8 mouse cellular contexts compared by ENCODE assay signal in the genomic region with DNA sequence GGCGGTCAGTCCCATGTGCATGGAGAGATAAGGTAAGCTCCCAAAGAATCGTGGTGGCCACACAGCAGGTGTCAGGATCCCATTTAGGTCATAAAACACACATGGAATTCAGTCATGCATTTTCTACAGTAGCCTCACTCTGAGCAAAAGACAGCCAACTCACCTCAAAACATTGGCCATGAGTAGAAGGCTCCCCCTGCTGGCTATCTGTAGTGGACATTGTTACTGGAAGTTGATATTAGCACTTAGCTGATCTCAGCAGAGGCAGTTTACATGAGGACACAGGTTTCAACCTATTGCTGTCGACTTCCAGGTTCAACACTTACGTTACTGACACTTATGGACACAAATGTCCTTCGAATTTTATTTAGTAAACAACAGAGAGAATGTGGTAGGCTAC. TPM values are rescaled to one million over a fixed set of nuclear protein-coding genes. Genes with fewer than 3 reads are reported as not detected.
A peak's percentile ranks its signal among the peaks of the same experiment; 100 is the strongest.
DNase-seq lines count a peak whose midpoint lies in the region; ATAC-seq and TF ChIP-seq lines count a peak whose summit lies in the region.

No protein-coding gene starts in this region.

- no peak overlapping the region for H3K9ac ChIP-seq in forebrain, embryonic 14.5 days (ENCODE audit: low read length)
- no peak overlapping the region for H3K9ac ChIP-seq in intestine, embryonic 16.5 days (ENCODE audit: low read depth, low read length)

- H3K4me2 ChIP-seq in forebrain, embryonic 14.5 days (ENCODE audit: low read length), result no peak overlapping the region
- H3K4me2 ChIP-seq in intestine, embryonic 16.5 days (ENCODE audit: low read depth, low read length), result no peak overlapping the region

- no peak overlapping the region for H3K4me3 ChIP-seq in forebrain, embryonic 14.5 days (ENCODE audit: low read depth, low read length)
- H3K4me3 ChIP-seq in intestine, embryonic 16.5 days (ENCODE audit: low read length), result no peak overlapping the region
- H3K4me3 ChIP-seq in left cerebral cortex, adult 2 months, result no peak overlapping the region
- no peak overlapping the region for H3K4me3 ChIP-seq in small intestine, adult 2 months (ENCODE audit: low read depth, low read length)

- peaks cover 12% of the 10 kb centered on the region for H3K36me3 ChIP-seq in forebrain, embryonic 14.5 days (ENCODE audit: control insufficient read depth, insufficient read depth, low read length)
- H3K36me3 ChIP-seq in intestine, embryonic 16.5 days (ENCODE audit: control insufficient read depth, insufficient read depth, low read length), result no peaks in the 10 kb centered on the region
- peaks cover 5% of the 10 kb centered on the region for H3K36me3 ChIP-seq in small intestine, adult 2 months (ENCODE audit: control insufficient read depth, insufficient read depth, low read length)

- H3K27me3 ChIP-seq in forebrain, embryonic 14.5 days (replicated peaks; ENCODE audit: control insufficient read depth, insufficient read depth, low read length), result peaks cover 10% of the 10 kb centered on the region
- H3K27me3 ChIP-seq in intestine, embryonic 16.5 days (replicated peaks; ENCODE audit: control insufficient read depth, insufficient read depth, low read length), result peaks cover 9% of the 10 kb centered on the region; the same call in 1 of the 2 replicates
- peaks cover 5% of the 10 kb centered on the region for H3K27me3 ChIP-seq in small intestine, adult 2 months (ENCODE audit: control insufficient read depth, insufficient read depth, low read length)

- no peaks in the 10 kb centered on the region for H3K4me1 ChIP-seq in forebrain, embryonic 14.5 days (ENCODE audit: control insufficient read depth, insufficient read depth, low read length)
- no peaks in the 10 kb centered on the region for H3K4me1 ChIP-seq in intestine, embryonic 16.5 days (ENCODE audit: control insufficient read depth, insufficient read depth, low read length)
- no peaks in the 10 kb centered on the region for H3K4me1 ChIP-seq in small intestine, adult 2 months (ENCODE audit: control insufficient read depth, insufficient read depth, insufficient read length, low read length)

- H3K27ac ChIP-seq in forebrain, embryonic 14.5 days (ENCODE audit: low read depth, low read length), result no peak overlapping the region
- H3K27ac ChIP-seq in intestine, embryonic 16.5 days (ENCODE audit: low read length), result no peak overlapping the region
- no peak overlapping the region for H3K27ac ChIP-seq in left cerebral cortex, adult 2 months
- H3K27ac ChIP-seq in small intestine, adult 2 months (ENCODE audit: insufficient read depth, low read depth, low read length), result no peak overlapping the region

- 44% methylated on average over 5 of the region's 5 CpGs for WGBS in forebrain, embryonic 14.5 days
- 34% methylated on average over 5 of the region's 5 CpGs for WGBS in intestine, embryonic 16.5 days
- 34% methylated on average over 5 of the region's 5 CpGs for WGBS in small intestine, adult 2 months

- peak; percentile 55; the same call in 1 of the 2 replicates for ATAC-seq in forebrain, embryonic 14.5 days
- peak; percentile 53 for ATAC-seq in intestine, embryonic 16.5 days
- ATAC-seq in megakaryocyte-erythroid progenitor cell, adult 5-6 weeks (replicated peaks; ENCODE audit: low FRiP score, low TSS enrichment, poor library complexity, severe bottlenecking), result peak; percentile 90

- DNase-seq in thymus, postnatal 0 days (ENCODE audit: low spot score), result peak; percentile 27
- no peak for DNase-seq in thymus, adult 18-20 months
- DNase-seq in cerebellum, adult 11 months, result peak; percentile 29
- DNase-seq in forebrain, embryonic 14.5 days (ENCODE audit: low spot score), result peak; percentile 82
- peak; percentile 60 to 68 for DNase-seq in left cerebral cortex, adult 2 months (ENCODE audit: extremely low spot score in 1 of 2, low spot score in 2 of 2)

- H3K9me3 ChIP-seq in forebrain, embryonic 14.5 days (replicated peaks; ENCODE audit: control insufficient read depth, low read length), result no peaks in the 10 kb centered on the region
- H3K9me3 ChIP-seq in intestine, embryonic 16.5 days (ENCODE audit: control insufficient read depth, low read length), result no peaks in the 10 kb centered on the region

- intact Hi-C loops in left cerebral cortex, adult 2 months (cut with DNase I), result loop anchor here (1.0 kb wide), 1 partner anchor 293 kb away; no protein-coding TSS in a partner anchor

- no peak for TF ChIP-seq POLR2A in small intestine, adult 2 months (IDR thresholded peaks at IDR 0.05; ENCODE audit: low read depth, low read length)

- TF ChIP-seq CTCF in left cerebral cortex, adult 2 months (IDR thresholded peaks at IDR 0.05), result peak; percentile 79
- 0 out of 2 replicates have a peak, but pooled peaks have one; percentile 16 for TF ChIP-seq CTCF in small intestine, adult 2 months (IDR thresholded peaks at IDR 0.05; ENCODE audit: extremely low read depth, insufficient read length, insufficient replicate concordance, low read depth, low read length)

RNA-seq across cellular contexts. Expression of a gene that starts 5.9 kb away (rescaled TPM):
- 0.17 TPM in 1 of 2 replicates, not detected in the other for polyA plus RNA-seq in thymus, postnatal 0 days (2015; fragmentation: Nextera tagmentation; extraction: Ambion mirVana)
- 0.16 TPM in 1 of 2 replicates, not detected in the other for polyA plus RNA-seq in forebrain, embryonic 14.5 days (2014; fragmentation: Nextera tagmentation; extraction: Ambion mirVana)
- polyA plus RNA-seq in intestine, embryonic 16.5 days (2015; fragmentation: Nextera tagmentation; extraction: Ambion mirVana), result 0.67 and 1.3 TPM in 2 replicates
- 1 to 10 TPM; 2.4 to 4.2 TPM for total RNA-seq in left cerebral cortex, adult 2 months (2021)
- not detected in 2 replicates for total RNA-seq in megakaryocyte-erythroid progenitor cell, adult 5-6 weeks (2014; fragmentation: Nextera tagmentation)
- total RNA-seq in megakaryocyte-erythroid progenitor cell, adult 5-6 weeks (2017), result not detected in 2 replicates
- 0.08 and 0.29 TPM in 2 replicates for polyA plus RNA-seq in small intestine, adult 2 months (2012; rRNA removed)

RNA-seq across cellular contexts. Expression of a gene that starts 21.3 kb away (rescaled TPM):
- 116 and 119 TPM in 2 replicates for polyA plus RNA-seq in thymus, postnatal 0 days (2015; fragmentation: Nextera tagmentation; extraction: Ambion mirVana)
- 151 and 178 TPM in 2 replicates for polyA plus RNA-seq in forebrain, embryonic 14.5 days (2014; fragmentation: Nextera tagmentation; extraction: Ambion mirVana)
- polyA plus RNA-seq in intestine, embryonic 16.5 days (2015; fragmentation: Nextera tagmentation; extraction: Ambion mirVana), result 167 and 172 TPM in 2 replicates
- total RNA-seq in left cerebral cortex, adult 2 months (2021), result 10 to 100 TPM; 50.2 to 54.3 TPM
- 85.7 and 114 TPM in 2 replicates for total RNA-seq in megakaryocyte-erythroid progenitor cell, adult 5-6 weeks (2014; fragmentation: Nextera tagmentation)
- total RNA-seq in megakaryocyte-erythroid progenitor cell, adult 5-6 weeks (2017), result 124 and 143 TPM in 2 replicates
- polyA plus RNA-seq in small intestine, adult 2 months (2012; rRNA removed), result 2.5 and 4.4 TPM in 2 replicates

RNA-seq across cellular contexts. Expression of a gene that starts 21.4 kb away (rescaled TPM):
- polyA plus RNA-seq in thymus, postnatal 0 days (2015; fragmentation: Nextera tagmentation; extraction: Ambion mirVana), result 4.1 and 5.1 TPM in 2 replicates
- polyA plus RNA-seq in forebrain, embryonic 14.5 days (2014; fragmentation: Nextera tagmentation; extraction: Ambion mirVana), result 34.4 and 40.3 TPM in 2 replicates
- 24.9 and 30.1 TPM in 2 replicates for polyA plus RNA-seq in intestine, embryonic 16.5 days (2015; fragmentation: Nextera tagmentation; extraction: Ambion mirVana)
- total RNA-seq in left cerebral cortex, adult 2 months (2021), result 10 to 100 TPM; 11.3 to 11.8 TPM
- total RNA-seq in megakaryocyte-erythroid progenitor cell, adult 5-6 weeks (2014; fragmentation: Nextera tagmentation), result 1.2 and 6.5 TPM in 2 replicates
- total RNA-seq in megakaryocyte-erythroid progenitor cell, adult 5-6 weeks (2017), result 1.1 and 1.3 TPM in 2 replicates
- 1.0 and 3.4 TPM in 2 replicates for polyA plus RNA-seq in small intestine, adult 2 months (2012; rRNA removed)

Comparison
In these comparisons a context has a peak if more than half of its experiments do, and no peak if none do; other contexts are left out.
1. DNase-seq: peak in thymus, postnatal 0 days (single experiment), cerebellum, adult 11 months (single experiment), forebrain, embryonic 14.5 days (single experiment) and left cerebral cortex, adult 2 months (2 of 2); none in thymus, adult 18-20 months (0 of 2).
2. RNA of a gene that starts 21.3 kb away (polyA plus RNA-seq): 151 to 178 TPM in forebrain, embryonic 14.5 days, 167 to 172 TPM in intestine, embryonic 16.5 days and 116 to 119 TPM in thymus, postnatal 0 days; 2.5 to 4.4 TPM in small intestine, adult 2 months; every median in the first group is over 10 times any median in the second.
3. Peak in every context shown above with its lines, with median percentiles within 50 percentile points of each other: ATAC-seq.